Mouse (Mus musculus) liver, postnatal 0 days (tissue): ENCODE results near the gene Zfp169.

Source experiments
- CTCF ChIP-seq: sonication (generic); IDR thresholded peaks from 2 replicates; pipeline ENCODE4 v1.5.1; 2016; ENCODE audit warnings: antibody characterized with exemption, low read depth
- EP300 ChIP-seq: IDR thresholded peaks from 2 replicates; pipeline ENCODE4 v1.6.1; 2016; ENCODE audit warnings: antibody characterized with exemption, low read depth, mild to moderate bottlenecking

GRCm38 (mm10) chr13:48443996-48444395 lies 69.3 kb downstream of the Zfp169 start:
- TF ChIP-seq CTCF (no peak), EP300 (no peak)
